Mouse (Mus musculus): ENCODE measurements around the gene Nif3l1. TPM values are rescaled to one million over a fixed set of nuclear protein-coding genes. Genes with fewer than 3 reads are reported as not detected.

Gene Nif3l1
- total and polyA plus RNA-seq, 2 experiments from 2014 or later, result 16.2 to 43.8 TPM

- Histone ChIP-seq H3K9me3 (replicated peaks; ENCODE audit: control insufficient read depth, low read length) (no peaks in the 10 kb centered on the region), H3K4me3 (ENCODE audit: low read depth, low read length) (no peak overlapping the region), H3K36me3 (replicated peaks; ENCODE audit: control insufficient read depth, insufficient read depth, low read length) (peaks cover 70% of the 10 kb centered on the region), H3K4me1 (ENCODE audit: control insufficient read depth, insufficient read depth) (no peaks in the 10 kb centered on the region), H3K9ac (replicated peaks; ENCODE audit: low read depth, low read length) (no peak overlapping the region), H3K27me3 (ENCODE audit: control insufficient read depth, insufficient read depth, low read length) (no peaks in the 10 kb centered on the region), H3K4me2 (ENCODE audit: low read depth, low read length) (no peak overlapping the region), H3K27ac (ENCODE audit: low read depth) (no peak overlapping the region; the same call in 1 of the 2 replicates)
- DNase-seq (ENCODE audit: low spot score) (no peak), ATAC-seq (ENCODE audit: insufficient read depth, low read depth) (no peak)
- 73% methylated on average over 5 of the region's 5 CpGs for WGBS
- no peak for TF ChIP-seq EP300 (IDR thresholded peaks at IDR 0.05; ENCODE audit: low read depth)
Measured at GRCm38 (mm10) chr1:58458175-58458574, 13.2 kb downstream of the Nif3l1 start.

- no peak overlapping the region for H3K27ac ChIP-seq (ENCODE audit: low read depth)
- 41% methylated on average over 2 of the region's 2 CpGs for WGBS
- no peak overlapping the region for H3K9ac ChIP-seq (replicated peaks; ENCODE audit: low read depth, low read length)
- ATAC-seq (ENCODE audit: insufficient read depth, low read depth) (no peak), DNase-seq (ENCODE audit: low spot score) (no peak)
- no peaks in the 10 kb centered on the region for H3K9me3 ChIP-seq (replicated peaks; ENCODE audit: control insufficient read depth, low read length)
- no peak overlapping the region for H3K4me3 ChIP-seq (ENCODE audit: low read depth, low read length)
- H3K36me3 ChIP-seq (replicated peaks; ENCODE audit: control insufficient read depth, insufficient read depth, low read length), result peaks cover 72% of the 10 kb centered on the region
- TF ChIP-seq EP300 (IDR thresholded peaks at IDR 0.05; ENCODE audit: low read depth) (no peak), CTCF (IDR thresholded peaks at IDR 0.05; ENCODE audit: low read depth) (no peak)
- no peak overlapping the region for H3K4me2 ChIP-seq (ENCODE audit: low read depth, low read length)
- H3K4me1 ChIP-seq (ENCODE audit: control insufficient read depth, insufficient read depth), result no peaks in the 10 kb centered on the region
- H3K27me3 ChIP-seq (ENCODE audit: control insufficient read depth, insufficient read depth, low read length), result no peaks in the 10 kb centered on the region
Measured at GRCm38 (mm10) chr1:58458867-58459266, 13.9 kb downstream of the Nif3l1 start.

- Histone ChIP-seq H3K9me3 (replicated peaks; ENCODE audit: control insufficient read depth, low read length) (no peaks in the 10 kb centered on the region), H3K9ac (replicated peaks; ENCODE audit: low read depth, low read length) (no peak overlapping the region), H3K4me2 (ENCODE audit: low read depth, low read length) (no peak overlapping the region), H3K27ac (ENCODE audit: low read depth) (no peak overlapping the region), H3K4me1 (ENCODE audit: control insufficient read depth, insufficient read depth) (no peaks in the 10 kb centered on the region), H3K36me3 (replicated peaks; ENCODE audit: control insufficient read depth, insufficient read depth, low read length) (peaks cover 79% of the 10 kb centered on the region), H3K4me3 (ENCODE audit: low read depth, low read length) (no peak overlapping the region), H3K27me3 (ENCODE audit: control insufficient read depth, insufficient read depth, low read length) (no peaks in the 10 kb centered on the region)
- no peak for ATAC-seq (ENCODE audit: insufficient read depth, low read depth)
- 93% methylated on average over 3 of the region's 3 CpGs for WGBS
- no peak for DNase-seq (ENCODE audit: low spot score)
- TF ChIP-seq CTCF (IDR thresholded peaks at IDR 0.05; ENCODE audit: low read depth) (no peak), EP300 (IDR thresholded peaks at IDR 0.05; ENCODE audit: low read depth) (no peak)
Measured at GRCm38 (mm10) chr1:58460566-58460965, 15.6 kb downstream of the Nif3l1 start.

GRCm38 (mm10) chr1:58463935-58464334 lies 19.0 kb downstream of the Nif3l1 start:
- DNase-seq (ENCODE audit: low spot score) (peak; percentile 15), ATAC-seq (ENCODE audit: insufficient read depth, low read depth) (no peak)
- Histone ChIP-seq H3K36me3 (replicated peaks; ENCODE audit: control insufficient read depth, insufficient read depth, low read length) (peaks cover 71% of the 10 kb centered on the region), H3K9me3 (replicated peaks; ENCODE audit: control insufficient read depth, low read length) (no peaks in the 10 kb centered on the region), H3K9ac (replicated peaks; ENCODE audit: low read depth, low read length) (no peak overlapping the region), H3K4me2 (ENCODE audit: low read depth, low read length) (no peak overlapping the region), H3K4me1 (ENCODE audit: control insufficient read depth, insufficient read depth) (no peaks in the 10 kb centered on the region), H3K4me3 (ENCODE audit: low read depth, low read length) (no peak overlapping the region), H3K27ac (ENCODE audit: low read depth) (no peak overlapping the region), H3K27me3 (ENCODE audit: control insufficient read depth, insufficient read depth, low read length) (no peaks in the 10 kb centered on the region)
- WGBS, result 81% methylated on average over 2 of the region's 2 CpGs
- TF ChIP-seq EP300 (IDR thresholded peaks at IDR 0.05; ENCODE audit: low read depth) (no peak), CTCF (IDR thresholded peaks at IDR 0.05; ENCODE audit: low read depth) (no peak)

- peaks cover 76% of the 10 kb centered on the region for H3K36me3 ChIP-seq (replicated peaks; ENCODE audit: control insufficient read depth, insufficient read depth, low read length)
- TF ChIP-seq CTCF (IDR thresholded peaks at IDR 0.05; ENCODE audit: low read depth) (no peak), EP300 (IDR thresholded peaks at IDR 0.05; ENCODE audit: low read depth) (no peak)
- no peak overlapping the region for H3K4me3 ChIP-seq (ENCODE audit: low read depth, low read length)
- no peak overlapping the region for H3K9ac ChIP-seq (replicated peaks; ENCODE audit: low read depth, low read length)
- no peaks in the 10 kb centered on the region for H3K9me3 ChIP-seq (replicated peaks; ENCODE audit: control insufficient read depth, low read length)
- no peak overlapping the region for H3K4me2 ChIP-seq (ENCODE audit: low read depth, low read length)
- H3K27ac ChIP-seq (ENCODE audit: low read depth), result no peak overlapping the region
- no peak for ATAC-seq (ENCODE audit: insufficient read depth, low read depth)
- H3K4me1 ChIP-seq (ENCODE audit: control insufficient read depth, insufficient read depth), result no peaks in the 10 kb centered on the region
- no peaks in the 10 kb centered on the region for H3K27me3 ChIP-seq (ENCODE audit: control insufficient read depth, insufficient read depth, low read length)
- WGBS, result 88% methylated on average over 4 of the region's 4 CpGs
- no peak for DNase-seq (ENCODE audit: low spot score)
Measured at GRCm38 (mm10) chr1:58465042-58465441, 20.1 kb downstream of the Nif3l1 start.

GRCm38 (mm10) chr1:58465561-58465960 lies 20.6 kb downstream of the Nif3l1 start:
- H3K9ac ChIP-seq (replicated peaks; ENCODE audit: low read depth, low read length), result no peak overlapping the region
- no peak overlapping the region for H3K27ac ChIP-seq (ENCODE audit: low read depth)
- peaks cover 79% of the 10 kb centered on the region for H3K36me3 ChIP-seq (replicated peaks; ENCODE audit: control insufficient read depth, insufficient read depth, low read length)
- no peak overlapping the region for H3K4me2 ChIP-seq (ENCODE audit: low read depth, low read length)
- H3K27me3 ChIP-seq (ENCODE audit: control insufficient read depth, insufficient read depth, low read length), result no peaks in the 10 kb centered on the region
- ATAC-seq (ENCODE audit: insufficient read depth, low read depth) (no peak), DNase-seq (ENCODE audit: low spot score) (no peak)
- H3K4me1 ChIP-seq (ENCODE audit: control insufficient read depth, insufficient read depth), result no peaks in the 10 kb centered on the region
- TF ChIP-seq CTCF (IDR thresholded peaks at IDR 0.05; ENCODE audit: low read depth) (no peak), EP300 (IDR thresholded peaks at IDR 0.05; ENCODE audit: low read depth) (no peak)
- WGBS, result 90% methylated on average over 4 of the region's 4 CpGs
- H3K4me3 ChIP-seq (ENCODE audit: low read depth, low read length), result no peak overlapping the region
- no peaks in the 10 kb centered on the region for H3K9me3 ChIP-seq (replicated peaks; ENCODE audit: control insufficient read depth, low read length)

Measured in heart, postnatal 0 days (tissue).